Mouse (Mus musculus): ENCODE data around the gene Kalrn. TPM values are rescaled to one million over a fixed set of nuclear protein-coding genes. Genes with fewer than 3 reads are reported as not detected.

The Kalrn gene
- polyA plus RNA-seq, 1 experiment from 2014 or later = 24.6 TPM

- H3K4me3 ChIP-seq = no peak overlapping the region
- peaks cover 14% of the 10 kb centered on the region; the same call in 1 of the 2 replicates for H3K36me3 ChIP-seq
- WGBS = 92% methylated on average over 8 of the region's 8 CpGs
- H3K9me3 ChIP-seq = no peaks in the 10 kb centered on the region
- no peak overlapping the region for H3K4me2 ChIP-seq
- no peak for ATAC-seq (ENCODE audit: low FRiP score, low read depth)
- no peaks in the 10 kb centered on the region for H3K27me3 ChIP-seq
- H3K9ac ChIP-seq = no peak overlapping the region
- no peaks in the 10 kb centered on the region for H3K4me1 ChIP-seq (replicated peaks)
- H3K27ac ChIP-seq (replicated peaks) = no peak overlapping the region
Measured at GRCm38 (mm10) chr16:34044539-34044938, 528.8 kb downstream of the Kalrn start.

GRCm38 (mm10) chr16:34043048-34043795 lies 530.1 kb downstream of the Kalrn start:
- H3K27ac ChIP-seq (replicated peaks) = no peak overlapping the region
- no peaks in the 10 kb centered on the region for H3K9me3 ChIP-seq
- H3K36me3 ChIP-seq = peaks cover 22% of the 10 kb centered on the region
- no peak for ATAC-seq (ENCODE audit: low FRiP score, low read depth)
- H3K4me2 ChIP-seq = no peak overlapping the region
- no peaks in the 10 kb centered on the region for H3K4me1 ChIP-seq (replicated peaks)
- no peaks in the 10 kb centered on the region for H3K27me3 ChIP-seq
- no peak overlapping the region for H3K4me3 ChIP-seq
- 91% methylated on average over 6 of the region's 6 CpGs for WGBS
- H3K9ac ChIP-seq = no peak overlapping the region

- ATAC-seq (ENCODE audit: low FRiP score, low read depth) = no peak
- Histone ChIP-seq H3K4me2 (no peak overlapping the region), H3K4me1 (replicated peaks) (no peaks in the 10 kb centered on the region), H3K9me3 (no peaks in the 10 kb centered on the region), H3K9ac (no peak overlapping the region), H3K27ac (replicated peaks) (no peak overlapping the region), H3K27me3 (no peaks in the 10 kb centered on the region), H3K36me3 (peaks cover 26% of the 10 kb centered on the region), H3K4me3 (no peak overlapping the region)
- WGBS = 93% methylated on average over 4 of the region's 4 CpGs
Measured at GRCm38 (mm10) chr16:34042586-34042985, 530.7 kb downstream of the Kalrn start.

GRCm38 (mm10) chr16:34040276-34040675 lies 533.1 kb downstream of the Kalrn start:
- no peaks in the 10 kb centered on the region for H3K27me3 ChIP-seq
- H3K9me3 ChIP-seq = no peaks in the 10 kb centered on the region
- H3K27ac ChIP-seq (replicated peaks) = no peak overlapping the region
- no peak overlapping the region for H3K9ac ChIP-seq
- no peaks in the 10 kb centered on the region for H3K4me1 ChIP-seq (replicated peaks)
- no peak for ATAC-seq (ENCODE audit: low FRiP score, low read depth)
- peaks cover 26% of the 10 kb centered on the region for H3K36me3 ChIP-seq
- WGBS = 73% methylated on average over 6 of the region's 6 CpGs
- H3K4me2 ChIP-seq = no peak overlapping the region
- no peak overlapping the region for H3K4me3 ChIP-seq

GRCm38 (mm10) chr16:34039736-34040135 lies 533.6 kb downstream of the Kalrn start:
- Histone ChIP-seq H3K9me3 (no peaks in the 10 kb centered on the region), H3K4me3 (no peak overlapping the region), H3K27ac (replicated peaks) (no peak overlapping the region), H3K4me2 (no peak overlapping the region), H3K27me3 (no peaks in the 10 kb centered on the region), H3K9ac (no peak overlapping the region), H3K36me3 (peaks cover 26% of the 10 kb centered on the region), H3K4me1 (replicated peaks) (no peaks in the 10 kb centered on the region)
- no peak for ATAC-seq (ENCODE audit: low FRiP score, low read depth)
- WGBS = 89% methylated on average over 4 of the region's 4 CpGs

- ATAC-seq (ENCODE audit: low FRiP score, low read depth) = no peak
- H3K9me3 ChIP-seq = no peaks in the 10 kb centered on the region
- H3K4me2 ChIP-seq = no peak overlapping the region
- no peak overlapping the region for H3K27ac ChIP-seq (replicated peaks)
- no peaks in the 10 kb centered on the region for H3K27me3 ChIP-seq
- no peaks in the 10 kb centered on the region for H3K4me1 ChIP-seq (replicated peaks)
- no peak overlapping the region for H3K4me3 ChIP-seq
- WGBS = 87% methylated on average over 10 of the region's 10 CpGs
- no peak overlapping the region for H3K9ac ChIP-seq
- H3K36me3 ChIP-seq = peaks cover 42% of the 10 kb centered on the region
Measured at GRCm38 (mm10) chr16:34036327-34037047, 536.8 kb downstream of the Kalrn start.

GRCm38 (mm10) chr16:34035780-34036179 lies 537.6 kb downstream of the Kalrn start:
- no peak for ATAC-seq (ENCODE audit: low FRiP score, low read depth)
- H3K27me3 ChIP-seq = no peaks in the 10 kb centered on the region
- H3K9ac ChIP-seq = no peak overlapping the region
- H3K27ac ChIP-seq (replicated peaks) = no peak overlapping the region
- H3K4me1 ChIP-seq (replicated peaks) = no peaks in the 10 kb centered on the region
- no peaks in the 10 kb centered on the region for H3K9me3 ChIP-seq
- H3K36me3 ChIP-seq = peaks cover 41% of the 10 kb centered on the region
- H3K4me2 ChIP-seq = no peak overlapping the region
- no peak overlapping the region for H3K4me3 ChIP-seq
- WGBS = 94% methylated on average over 2 of the region's 2 CpGs

GRCm38 (mm10) chr16:34034267-34034666 lies 539.1 kb downstream of the Kalrn start:
- no peak for ATAC-seq (ENCODE audit: low FRiP score, low read depth)
- H3K9ac ChIP-seq = no peak overlapping the region
- H3K9me3 ChIP-seq = no peaks in the 10 kb centered on the region
- no peaks in the 10 kb centered on the region for H3K4me1 ChIP-seq (replicated peaks)
- H3K4me3 ChIP-seq = no peak overlapping the region
- no peak overlapping the region for H3K4me2 ChIP-seq
- peaks cover 35% of the 10 kb centered on the region for H3K36me3 ChIP-seq
- no peak overlapping the region for H3K27ac ChIP-seq (replicated peaks)
- 97% methylated on average over 17 of the region's 17 CpGs for WGBS
- no peaks in the 10 kb centered on the region for H3K27me3 ChIP-seq

GRCm38 (mm10) chr16:34032011-34032645 lies 541.2 kb downstream of the Kalrn start:
- H3K36me3 ChIP-seq = peaks cover 40% of the 10 kb centered on the region
- H3K4me2 ChIP-seq = no peak overlapping the region
- WGBS = 92% methylated on average over 12 of the region's 12 CpGs
- H3K9me3 ChIP-seq = no peaks in the 10 kb centered on the region
- no peak for ATAC-seq (ENCODE audit: low FRiP score, low read depth)
- no peak overlapping the region for H3K4me3 ChIP-seq
- no peaks in the 10 kb centered on the region for H3K4me1 ChIP-seq (replicated peaks)
- no peak overlapping the region for H3K27ac ChIP-seq (replicated peaks)
- H3K9ac ChIP-seq = no peak overlapping the region
- no peaks in the 10 kb centered on the region for H3K27me3 ChIP-seq

- no peaks in the 10 kb centered on the region for H3K27me3 ChIP-seq
- no peak overlapping the region for H3K4me3 ChIP-seq
- H3K9ac ChIP-seq = no peak overlapping the region
- 88% methylated on average over 9 of the region's 9 CpGs for WGBS
- H3K36me3 ChIP-seq = peaks cover 46% of the 10 kb centered on the region
- no peaks in the 10 kb centered on the region for H3K9me3 ChIP-seq
- H3K27ac ChIP-seq (replicated peaks) = no peak overlapping the region
- no peak for ATAC-seq (ENCODE audit: low FRiP score, low read depth)
- no peaks in the 10 kb centered on the region for H3K4me1 ChIP-seq (replicated peaks)
- H3K4me2 ChIP-seq = no peak overlapping the region
Measured at GRCm38 (mm10) chr16:34031565-34031964, 541.8 kb downstream of the Kalrn start.

GRCm38 (mm10) chr16:34030379-34030778 lies 543.0 kb downstream of the Kalrn start:
- H3K4me1 ChIP-seq (replicated peaks) = no peaks in the 10 kb centered on the region
- H3K9ac ChIP-seq = no peak overlapping the region
- H3K27ac ChIP-seq (replicated peaks) = no peak overlapping the region
- H3K27me3 ChIP-seq = no peaks in the 10 kb centered on the region
- no peaks in the 10 kb centered on the region for H3K9me3 ChIP-seq
- ATAC-seq (ENCODE audit: low FRiP score, low read depth) = no peak
- H3K36me3 ChIP-seq = peaks cover 49% of the 10 kb centered on the region
- H3K4me2 ChIP-seq = no peak overlapping the region
- H3K4me3 ChIP-seq = no peak overlapping the region
- 77% methylated on average over 4 of the region's 4 CpGs for WGBS

- Histone ChIP-seq H3K9me3 (no peaks in the 10 kb centered on the region), H3K9ac (no peak overlapping the region), H3K27ac (replicated peaks) (no peak overlapping the region), H3K36me3 (peaks cover 49% of the 10 kb centered on the region), H3K4me3 (no peak overlapping the region), H3K4me2 (no peak overlapping the region), H3K27me3 (no peaks in the 10 kb centered on the region), H3K4me1 (replicated peaks) (no peaks in the 10 kb centered on the region)
- 91% methylated on average over 5 of the region's 5 CpGs for WGBS
- ATAC-seq (ENCODE audit: low FRiP score, low read depth) = no peak
Measured at GRCm38 (mm10) chr16:34029790-34030189, 543.5 kb downstream of the Kalrn start.

Measured in hindbrain, embryonic 15.5 days (tissue).